Mouse (Mus musculus) embryonic facial prominence, embryonic 14.5 days (tissue): Measurements from ENCODE around the gene Atp11a. TPM values are rescaled to one million over a fixed set of nuclear protein-coding genes. Genes with fewer than 3 reads are reported as not detected.

Experiments
- ATAC-seq: fragments of 200-750 bp; cut with Nextera tagmentation; 2 replicates; pipeline ENCODE4 v1.8.0; 2017; ENCODE audit warnings: low read depth, moderate number of reproducible peaks, moderate TSS enrichment
- DNase-seq: peaks from one replicate; pipeline ENCODE4 v3.0.0-alpha.2; 2015; ENCODE audit warnings: low spot score
- H3K27ac ChIP-seq: fragments of 300-500 bp; sonication (generic); replicated peaks from 2 replicates; pipeline ENCODE4 v1.5.1; 2014; ENCODE audit warnings: low read depth, mild to moderate bottlenecking, low read length, moderate library complexity
- H3K27me3 ChIP-seq: fragments of 300-500 bp; sonication (generic); replicated peaks from 2 replicates; pipeline ENCODE4 v1.6.1; 2014; ENCODE audit warnings: low read length; ENCODE audit not compliant: control insufficient read depth, insufficient read depth
- H3K36me3 ChIP-seq: fragments of 300-500 bp; sonication (generic); 2 replicates; pipeline ENCODE4 v1.6.1; 2014; ENCODE audit warnings: low read length, mixed read lengths; ENCODE audit not compliant: control insufficient read depth, insufficient read depth
- H3K4me1 ChIP-seq: fragments of 300-500 bp; sonication (generic); 2 replicates; pipeline ENCODE4 v1.6.1; 2014; ENCODE audit warnings: antibody characterized with exemption, low read length; ENCODE audit not compliant: control insufficient read depth, insufficient read depth
- H3K4me2 ChIP-seq: fragments of 300-500 bp; sonication (generic); 2 replicates; pipeline ENCODE4 v1.6.1; 2014; ENCODE audit warnings: low read depth, mild to moderate bottlenecking, low read length, moderate library complexity, mixed read lengths
- H3K4me3 ChIP-seq: fragments of 300-500 bp; sonication (generic); 2 replicates; pipeline ENCODE4 v1.5.1; 2014; ENCODE audit warnings: low read depth, mild to moderate bottlenecking, low read length
- H3K9ac ChIP-seq: fragments of 300-500 bp; sonication (generic); 2 replicates; pipeline ENCODE4 v1.6.1; 2014; ENCODE audit warnings: low read depth, mild to moderate bottlenecking, low read length, moderate library complexity, mixed read lengths
- H3K9me3 ChIP-seq: fragments of 300-500 bp; sonication (generic); 2 replicates; pipeline ENCODE4 v1.6.1; 2016; ENCODE audit warnings: low read length; ENCODE audit not compliant: control insufficient read depth
- WGBS: fragments of 180-500 bp; shearing (Covaris S2); extraction: QIAGEN DNeasy Blood & Tissue Kit; methylation state at CpG from one replicate; pipeline ENCODE4 v1.1.7; 2014; 5-methylcytosine and 5-hydroxymethylcytosine counted together
- polyA plus RNA-seq: library from polyadenylated mRNA; unstranded; fragments of >200 nt; fragmentation: Nextera tagmentation; extraction: Ambion mirVana; gene quantifications from 2 replicates; pipeline ENCODE4 v1.2.1, GENCODE M21; 2014

Atp11a gene
- polyA plus RNA-seq, 1 experiment from 2014 or later, result 23.7 TPM

DNA sequence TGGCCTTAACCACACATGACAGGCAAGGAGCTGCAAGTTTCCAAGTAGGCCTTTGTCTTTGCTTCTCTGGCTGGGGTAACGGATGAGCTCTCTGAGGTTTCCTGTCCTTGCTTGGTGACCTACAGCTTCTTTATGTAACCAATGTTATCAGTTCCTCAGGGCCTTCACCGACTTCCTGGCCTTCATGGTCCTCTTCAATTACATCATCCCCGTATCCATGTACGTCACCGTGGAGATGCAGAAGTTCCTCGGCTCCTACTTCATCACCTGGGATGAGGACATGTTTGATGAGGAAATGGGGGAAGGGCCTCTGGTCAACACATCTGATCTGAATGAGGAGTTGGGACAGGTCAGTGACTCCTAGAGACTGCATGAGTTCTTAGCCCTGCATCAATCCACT is 71.5 kb downstream of the Atp11a start:
- Histone ChIP-seq H3K27ac (no peak overlapping the region), H3K27me3 (no peaks in the 10 kb centered on the region), H3K36me3 (peaks cover 87% of the 10 kb centered on the region), H3K9me3 (no peaks in the 10 kb centered on the region), H3K9ac (no peak overlapping the region), H3K4me1 (no peaks in the 10 kb centered on the region), H3K4me2 (no peak overlapping the region), H3K4me3 (no peak overlapping the region)
- WGBS, result 88% methylated on average over 6 of the region's 6 CpGs
- ATAC-seq (no peak), DNase-seq (no peak)

GRCm38 (mm10) chr8:12829381-12829780 is 72.6 kb downstream of the Atp11a start:
- ATAC-seq (no peak), DNase-seq (no peak)
- WGBS, result 69% methylated on average over 1 of the region's 1 CpGs

GRCm38 (mm10) chr8:12831659-12832589 is 75.1 kb downstream of the Atp11a start:
- ATAC-seq (no peak), DNase-seq (no peak)
- H3K36me3 ChIP-seq, result peaks cover 91% of the 10 kb centered on the region
- H3K9me3 ChIP-seq, result no peaks in the 10 kb centered on the region
- H3K27me3 ChIP-seq, result no peaks in the 10 kb centered on the region
- no peak overlapping the region for H3K4me3 ChIP-seq
- H3K4me1 ChIP-seq, result no peaks in the 10 kb centered on the region
- WGBS, result 85% methylated on average over 7 of the region's 7 CpGs
- H3K4me2 ChIP-seq, result no peak overlapping the region
- no peak overlapping the region for H3K9ac ChIP-seq
- no peak overlapping the region for H3K27ac ChIP-seq

More at GRCm38 (mm10) chr8:12829381-12829780, 72.6 kb downstream of the Atp11a start:
- Histone ChIP-seq H3K36me3 (peaks cover 93% of the 10 kb centered on the region), H3K9ac (no peak overlapping the region), H3K4me2 (no peak overlapping the region), H3K4me3 (no peak overlapping the region), H3K4me1 (no peaks in the 10 kb centered on the region), H3K27me3 (no peaks in the 10 kb centered on the region), H3K9me3 (no peaks in the 10 kb centered on the region), H3K27ac (no peak overlapping the region)

DNA sequence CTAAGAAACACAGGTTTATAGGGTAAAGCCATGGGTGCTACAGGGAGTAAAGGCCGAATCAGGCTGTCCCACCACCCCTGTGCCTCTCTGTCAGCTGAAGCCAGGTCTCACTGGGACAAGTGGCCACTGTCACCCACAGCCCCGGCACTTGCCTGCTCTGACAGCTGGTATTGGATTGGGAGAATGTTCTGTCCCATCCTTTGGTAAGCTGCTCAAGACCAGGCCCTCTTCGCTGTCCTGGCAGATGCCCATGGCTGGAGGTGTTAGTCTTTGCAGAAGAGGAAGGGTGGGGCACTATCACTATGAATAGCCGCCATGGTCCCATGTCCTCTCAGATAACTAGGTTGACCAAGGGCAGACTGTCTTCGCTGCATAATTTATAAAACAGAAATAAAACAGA is 76.8 kb downstream of the Atp11a start:
- Histone ChIP-seq H3K27me3 (no peaks in the 10 kb centered on the region), H3K9ac (no peak overlapping the region), H3K4me2 (no peak overlapping the region), H3K27ac (no peak overlapping the region), H3K9me3 (no peaks in the 10 kb centered on the region), H3K4me1 (no peaks in the 10 kb centered on the region), H3K4me3 (no peak overlapping the region), H3K36me3 (peaks cover 88% of the 10 kb centered on the region)
- WGBS, result 92% methylated on average over 5 of the region's 5 CpGs
- no peak for ATAC-seq
- DNase-seq, result no peak

DNA sequence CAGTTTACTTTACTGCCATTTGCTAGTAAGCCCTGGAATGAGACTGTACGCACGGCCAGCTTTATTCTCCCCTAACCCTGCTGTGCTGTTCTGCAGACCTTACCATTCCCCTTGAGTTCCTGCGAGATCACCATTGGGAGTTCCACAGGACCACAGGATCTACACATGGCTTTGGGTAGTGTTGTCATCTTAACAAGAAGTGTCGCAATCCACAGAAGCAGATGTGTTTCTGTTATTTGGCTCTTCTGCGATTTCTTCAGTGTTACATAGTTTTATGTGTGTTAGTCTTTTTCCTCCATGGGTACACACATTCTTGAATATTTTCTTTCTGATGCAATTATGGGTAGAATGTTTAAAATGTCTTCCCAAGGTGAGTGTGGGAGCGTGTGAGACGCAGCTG is 84.0 kb downstream of the Atp11a start:
- 79% methylated on average over 7 of the region's 7 CpGs for WGBS
- H3K9ac ChIP-seq, result no peak overlapping the region
- no peak for ATAC-seq

DNA sequence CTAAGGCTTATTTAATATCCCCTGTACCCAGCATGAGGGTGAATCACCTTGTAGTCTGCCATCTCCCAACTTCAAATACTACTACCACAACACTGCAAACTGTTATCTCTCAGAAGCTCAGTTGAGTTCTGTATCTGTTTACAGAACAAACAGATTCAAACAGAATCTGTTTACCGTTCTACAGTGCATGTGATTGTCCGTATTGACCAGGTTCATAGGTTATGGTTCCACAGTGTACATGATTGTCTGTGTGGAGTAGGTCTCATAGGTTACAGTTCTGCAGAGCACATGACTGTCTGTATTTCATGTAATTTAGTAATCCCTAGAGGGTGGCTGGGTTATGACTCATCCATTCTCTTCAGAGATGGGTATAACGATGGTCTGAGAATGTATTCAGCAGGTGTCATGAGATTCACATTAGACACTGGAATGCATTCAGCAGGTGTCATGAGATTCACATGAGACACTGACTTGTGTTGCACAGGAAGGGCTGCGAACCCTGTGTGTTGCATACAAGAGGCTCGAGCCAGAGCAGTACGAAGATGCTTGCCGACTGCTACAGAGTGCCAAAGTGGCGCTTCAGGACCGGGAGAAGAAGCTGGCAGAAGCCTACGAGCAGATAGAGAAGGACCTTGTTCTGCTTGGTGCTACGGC is 85.7 kb downstream of the Atp11a start:
- H3K9me3 ChIP-seq, result no peaks in the 10 kb centered on the region
- 88% methylated on average over 11 of the region's 11 CpGs for WGBS
- H3K27me3 ChIP-seq, result no peaks in the 10 kb centered on the region

More for the DNA sequence above, 84.0 kb downstream of the Atp11a start:
- Histone ChIP-seq H3K27me3 (no peaks in the 10 kb centered on the region), H3K4me1 (no peaks in the 10 kb centered on the region), H3K9me3 (no peaks in the 10 kb centered on the region), H3K4me3 (no peak overlapping the region), H3K36me3 (peaks cover 85% of the 10 kb centered on the region), H3K27ac (no peak overlapping the region), H3K4me2 (no peak overlapping the region)
- DNase-seq, result no peak

DNA sequence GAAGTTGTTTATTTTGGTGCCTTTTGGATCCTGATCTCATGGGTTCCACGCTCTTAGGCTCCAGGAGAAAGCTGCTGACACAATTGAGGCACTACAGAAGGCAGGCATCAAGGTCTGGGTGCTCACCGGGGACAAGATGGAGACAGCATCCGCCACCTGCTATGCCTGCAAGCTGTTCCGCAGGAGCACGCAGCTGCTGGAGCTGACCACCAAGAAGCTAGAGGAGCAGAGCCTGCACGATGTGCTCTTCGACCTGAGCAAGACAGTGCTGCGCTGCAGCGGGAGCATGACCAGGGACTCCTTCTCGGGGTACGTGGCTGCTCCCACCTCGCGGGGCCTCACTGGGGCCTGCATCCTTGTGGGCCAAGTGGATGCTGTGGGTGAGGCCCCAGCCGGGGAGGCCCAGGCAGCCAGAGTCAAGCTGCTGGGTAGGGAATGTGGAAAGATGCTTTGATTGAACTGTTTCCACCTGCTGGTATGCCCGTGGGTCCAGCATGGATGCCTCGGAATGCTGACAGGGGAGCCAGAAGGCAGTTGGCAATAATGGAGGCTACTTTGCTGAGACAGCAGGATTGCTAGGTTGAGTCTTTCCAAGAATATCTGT is 87.6 kb downstream of the Atp11a start:
- 94% methylated on average over 16 of the region's 16 CpGs for WGBS
- no peaks in the 10 kb centered on the region for H3K9me3 ChIP-seq

More for the DNA sequence above, 85.7 kb downstream of the Atp11a start:
- no peak for DNase-seq
- no peak overlapping the region for H3K27ac ChIP-seq
- peaks cover 85% of the 10 kb centered on the region for H3K36me3 ChIP-seq
- H3K4me2 ChIP-seq, result no peak overlapping the region
- no peak for ATAC-seq
- H3K4me1 ChIP-seq, result no peaks in the 10 kb centered on the region
- no peak overlapping the region for H3K9ac ChIP-seq
- no peak overlapping the region for H3K4me3 ChIP-seq

DNA sequence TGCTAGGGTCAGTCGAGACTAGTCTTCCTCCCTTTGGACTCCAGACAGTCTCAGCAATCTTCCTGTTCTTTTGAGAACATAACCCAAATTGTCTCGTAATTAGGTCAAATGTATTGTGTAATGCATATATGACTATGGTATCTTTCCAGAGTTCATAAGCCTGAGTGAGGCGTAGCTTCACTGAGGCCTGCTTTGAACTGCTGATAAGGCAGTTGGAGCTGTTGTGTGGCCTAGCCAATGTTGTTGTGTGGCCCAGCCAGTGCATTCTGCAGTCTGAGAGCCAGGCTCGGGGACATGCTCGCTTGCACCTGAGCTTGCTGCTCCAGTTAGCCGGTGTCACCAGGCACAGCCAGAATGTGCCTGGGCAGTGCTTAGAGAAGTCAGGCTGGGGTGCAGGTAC is 89.6 kb downstream of the Atp11a start:
- Histone ChIP-seq H3K36me3 (peaks cover 96% of the 10 kb centered on the region), H3K27ac (no peak overlapping the region), H3K9ac (no peak overlapping the region), H3K4me2 (no peak overlapping the region), H3K27me3 (no peaks in the 10 kb centered on the region), H3K4me3 (no peak overlapping the region), H3K9me3 (no peaks in the 10 kb centered on the region), H3K4me1 (no peaks in the 10 kb centered on the region)
- DNase-seq (no peak), ATAC-seq (no peak)
- WGBS, result 89% methylated on average over 6 of the region's 6 CpGs

More for the DNA sequence above, 87.6 kb downstream of the Atp11a start:
- Histone ChIP-seq H3K4me1 (no peaks in the 10 kb centered on the region), H3K9ac (no peak overlapping the region), H3K27me3 (no peaks in the 10 kb centered on the region), H3K4me2 (no peak overlapping the region), H3K27ac (no peak overlapping the region), H3K36me3 (peaks cover 89% of the 10 kb centered on the region), H3K4me3 (no peak overlapping the region)
- no peak for DNase-seq
- no peak for ATAC-seq
